Mouse (Mus musculus): ENCODE data around the gene Stfa3.
A peak's percentile ranks its signal among the peaks of the same experiment; 100 is the strongest.
"Not testable (repeated sequence)": the region's sequence is repeated elsewhere in the genome, so short reads cannot be mapped to it uniquely, and the experiment has no call there.

The Stfa3 gene

GRCm38 (mm10) chr16:36455342-36455802 is at the start of gene Stfa3:
Gene Stfa3 (minus strand): TSS chr16:36455392.
- no peak for DNase-seq

- no peak for DNase-seq
These were observed 47.1 kb upstream of the Stfa3 start for GRCm38 (mm10) chr16:36502286-36502685.

GRCm38 (mm10) chr16:36492420-36492819 is 37.2 kb upstream of the Stfa3 start:
- no peak for DNase-seq

- peak; percentile 13 to 26 for DNase-seq
These were observed 21.7 kb upstream of the Stfa3 start for GRCm38 (mm10) chr16:36476866-36477265.

GRCm38 (mm10) chr16:36475530-36475929 is 20.3 kb upstream of the Stfa3 start:
- no peak for DNase-seq

GRCm38 (mm10) chr16:36474849-36475248 is 19.7 kb upstream of the Stfa3 start:
- DNase-seq, result no peak

GRCm38 (mm10) chr16:36473217-36474216 is 18.3 kb upstream of the Stfa3 start:
- DNase-seq, result peak; percentile 10 to 16

- DNase-seq, result no peak
These were observed 16.0 kb upstream of the Stfa3 start for GRCm38 (mm10) chr16:36471066-36471633.

- DNase-seq, result no peak
These were observed 14.8 kb upstream of the Stfa3 start for GRCm38 (mm10) chr16:36469955-36470478.

- no peak for DNase-seq
These were observed 14.2 kb upstream of the Stfa3 start for GRCm38 (mm10) chr16:36469367-36469766.

GRCm38 (mm10) chr16:36468862-36469261 is 13.7 kb upstream of the Stfa3 start:
- no peak for DNase-seq

GRCm38 (mm10) chr16:36467936-36468335 is 12.7 kb upstream of the Stfa3 start:
- no peak for DNase-seq

GRCm38 (mm10) chr16:36465436-36465835 is 10.2 kb upstream of the Stfa3 start:
- no peak for DNase-seq

GRCm38 (mm10) chr16:36464076-36464475 is 8.9 kb upstream of the Stfa3 start:
- DNase-seq, result no peak

GRCm38 (mm10) chr16:36460426-36460825 is 5.2 kb upstream of the Stfa3 start:
- no peak for DNase-seq

GRCm38 (mm10) chr16:36420979-36421378 is 34.2 kb downstream of the Stfa3 start:
- not testable (repeated sequence) for DNase-seq

- no peak for DNase-seq
These were observed 46.8 kb downstream of the Stfa3 start, which contains the start of gene Stfa2 for GRCm38 (mm10) chr16:36408357-36408756. Gene Stfa2 (minus strand): TSS chr16:36408457.
